Mouse (Mus musculus): Measurements from ENCODE around the gene Gfod1.

DNA sequence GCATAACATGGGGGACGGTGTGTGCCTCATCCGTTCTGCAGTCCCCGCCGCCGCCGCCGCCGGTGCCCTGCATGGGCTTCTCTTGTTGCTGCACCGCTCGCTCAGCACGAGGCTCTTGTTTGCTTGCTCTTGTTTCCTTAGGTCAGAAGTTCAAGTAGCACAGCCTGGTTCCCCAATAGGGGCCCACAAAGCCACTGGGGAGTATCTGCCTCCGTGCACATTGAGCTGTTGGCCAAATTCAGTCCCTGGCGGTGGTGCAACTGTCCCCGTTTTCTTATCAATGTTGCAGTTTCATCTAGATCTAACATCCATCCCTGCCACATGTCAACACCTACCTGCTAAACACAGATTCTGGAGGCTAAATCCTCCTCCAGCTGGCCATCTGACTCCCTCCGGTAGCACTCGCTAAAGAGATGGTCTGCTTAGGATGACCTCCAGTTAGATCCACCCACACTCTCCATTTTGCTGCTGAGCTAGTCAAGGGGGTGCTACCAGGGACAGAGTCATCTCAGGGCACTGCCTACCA is 95.0 kb downstream of the Gfod1 start:
- TF ChIP-seq POLR2A (IDR thresholded peaks at IDR 0.05; ENCODE audit: borderline replicate concordance, control insufficient read depth, low read depth, low read length) (no peak), CTCF (IDR thresholded peaks at IDR 0.05; ENCODE audit: control insufficient read depth, insufficient read depth, low read length) (no peak; the same call in 1 of the 2 replicates)

Data from bone marrow, adult 2 months (tissue).